Mouse (Mus musculus) urinary bladder, postnatal 4 days (tissue): ENCODE measurements around the gene Urah.

Source experiments
- DNase-seq, 2 experiments: peaks; one replicate each; pipeline ENCODE4 v3.0.0; 2021 to 2022; ENCODE audit warnings: low spot score in 2 of 2

Urah gene

GRCm38 (mm10) chr7:140834968-140835757, at the start of gene Urah:
Gene Urah (plus strand): TSS chr7:140835018.
- peak; percentile 33 to 60 for DNase-seq

GRCm38 (mm10) chr7:140787406-140788052, 47.3 kb upstream of the Urah start, which contains the start of gene Syce1:
Gene Syce1 (minus strand): TSS chr7:140787852.
- DNase-seq: no peak

GRCm38 (mm10) chr7:140788053-140788435, 46.8 kb upstream of the Urah start:
- no peak for DNase-seq

- DNase-seq: no peak
Observed at GRCm38 (mm10) chr7:140793541-140793940, 41.3 kb upstream of the Urah start.

- no peak for DNase-seq
Observed at GRCm38 (mm10) chr7:140797619-140798018, 37.2 kb upstream of the Urah start.

- DNase-seq: no peak
Observed at GRCm38 (mm10) chr7:140798212-140798611, 36.6 kb upstream of the Urah start.

GRCm38 (mm10) chr7:140802629-140803028, 32.2 kb upstream of the Urah start:
- no peak for DNase-seq

- DNase-seq: no peak
Observed at GRCm38 (mm10) chr7:140805704-140806103, 29.1 kb upstream of the Urah start.

GRCm38 (mm10) chr7:140810496-140810895, 24.3 kb upstream of the Urah start:
- no peak for DNase-seq

DNA sequence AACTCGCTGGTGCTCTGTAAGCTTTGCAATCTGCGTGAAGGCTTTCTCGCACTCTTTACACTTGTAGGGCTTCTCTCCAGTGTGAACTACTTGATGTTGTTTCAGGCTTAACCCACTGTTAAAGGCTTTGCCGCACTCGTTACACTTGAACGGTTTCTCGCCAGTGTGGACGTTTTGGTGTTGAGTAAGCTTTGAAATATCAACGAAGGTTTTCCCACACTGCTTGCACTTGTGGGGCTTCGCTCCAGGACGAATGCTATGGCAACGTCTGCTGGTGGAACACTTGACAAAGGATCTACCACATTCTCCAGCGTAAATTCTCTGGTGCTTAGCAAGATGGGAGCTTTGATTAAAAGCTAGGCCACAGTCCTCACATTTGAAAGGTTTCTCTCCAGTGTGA, 23.1 kb upstream of the Urah start:
- DNase-seq: no peak

GRCm38 (mm10) chr7:140812850-140813249, 22.0 kb upstream of the Urah start:
- DNase-seq: no peak

GRCm38 (mm10) chr7:140820173-140820572, 14.6 kb upstream of the Urah start:
- no peak for DNase-seq

- DNase-seq: no peak
Observed at GRCm38 (mm10) chr7:140821305-140821652, 13.5 kb upstream of the Urah start.

DNA sequence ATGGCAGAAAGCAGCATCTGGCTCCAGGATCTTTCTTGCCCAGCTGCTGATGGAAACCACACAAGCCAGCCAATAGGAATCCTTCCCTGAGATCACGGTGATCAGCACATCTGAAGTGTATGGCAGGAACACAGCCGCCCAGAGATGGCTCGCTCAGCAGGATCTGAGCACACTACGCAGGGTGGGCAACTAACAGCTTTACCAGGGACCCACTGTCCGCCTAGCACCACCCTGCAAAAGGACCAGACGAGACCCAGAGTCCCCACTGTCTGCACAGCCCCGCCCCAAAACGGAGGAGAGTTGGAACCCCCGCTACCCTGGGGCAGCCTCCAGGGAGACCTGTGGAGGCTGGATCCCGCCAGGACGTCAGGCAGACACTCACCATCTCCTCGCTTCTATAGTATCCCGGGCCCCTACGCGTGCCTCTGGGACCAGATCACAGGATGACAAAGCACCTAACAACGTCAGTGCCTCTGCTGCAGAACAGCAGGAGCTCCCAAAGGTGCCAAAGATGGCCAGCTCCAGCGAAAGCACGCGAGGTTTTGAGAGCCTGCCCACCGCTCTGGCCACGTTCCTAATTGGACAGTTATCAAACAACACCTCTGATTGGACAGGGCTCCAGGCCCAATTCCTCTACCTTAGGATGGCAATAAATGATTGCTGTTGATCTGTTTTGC, 13.0 kb upstream of the Urah start, which contains the start of gene Zfp941:
Zfp941 (minus strand) TSS at position 526 of the 677 bp plus-strand sequence.
- peak in 1 of 2 experiments; percentile 61 for DNase-seq

DNA sequence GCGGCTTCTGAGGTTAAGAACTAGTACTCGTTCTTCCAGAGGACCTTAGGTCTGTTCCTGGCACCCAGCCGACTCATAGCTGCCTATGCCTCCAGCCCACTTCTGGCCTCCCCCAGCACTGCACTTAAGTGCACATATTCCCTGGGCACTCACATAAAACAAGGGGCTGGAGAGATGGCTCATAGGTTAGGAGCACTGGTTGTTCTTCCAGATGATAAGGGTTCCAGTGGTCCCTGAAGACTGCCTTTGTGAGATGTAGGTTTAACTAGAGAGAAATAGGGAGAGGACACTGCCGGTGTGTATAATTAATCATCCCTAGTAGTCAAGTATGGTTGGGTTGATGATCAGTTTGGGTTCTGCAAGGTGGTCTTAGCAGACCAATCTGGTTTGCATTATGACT, 12.1 kb upstream of the Urah start:
- peak in 1 of 2 experiments; percentile 52 for DNase-seq

DNA sequence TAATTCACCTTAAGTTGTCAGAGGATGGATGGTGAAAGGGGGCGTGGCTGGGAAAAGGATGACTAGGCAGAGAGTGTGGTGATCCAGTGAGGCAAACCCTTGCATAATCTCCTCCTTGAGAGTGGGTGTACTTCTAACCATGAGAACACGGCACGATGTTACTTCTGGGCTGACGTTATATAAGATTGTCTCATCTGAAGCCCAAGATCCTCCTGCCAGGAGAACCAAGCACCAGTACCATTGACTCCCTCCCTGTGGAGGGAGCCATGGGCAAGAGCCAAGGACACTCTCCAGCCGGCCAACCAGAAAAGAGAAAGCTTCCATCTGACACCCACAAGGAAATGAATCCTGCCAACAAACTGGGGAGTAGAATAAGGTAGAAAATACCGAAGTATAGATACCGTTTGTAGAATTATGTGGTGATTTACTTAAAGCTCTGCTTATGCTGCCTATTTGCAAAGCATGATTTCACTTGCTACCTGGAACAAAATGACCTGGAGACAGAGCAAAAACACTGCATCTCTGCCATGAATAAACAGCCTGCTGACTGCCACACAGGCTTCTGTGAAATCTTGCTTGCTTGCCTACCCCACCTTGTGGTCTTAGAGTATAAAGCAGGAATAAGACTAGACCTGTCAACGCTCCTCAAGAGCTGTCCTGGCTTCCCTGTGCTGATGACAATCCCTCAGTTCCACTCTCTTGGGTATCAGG, 6.5 kb upstream of the Urah start:
- DNase-seq: peak in 1 of 2 experiments; percentile 52

DNA sequence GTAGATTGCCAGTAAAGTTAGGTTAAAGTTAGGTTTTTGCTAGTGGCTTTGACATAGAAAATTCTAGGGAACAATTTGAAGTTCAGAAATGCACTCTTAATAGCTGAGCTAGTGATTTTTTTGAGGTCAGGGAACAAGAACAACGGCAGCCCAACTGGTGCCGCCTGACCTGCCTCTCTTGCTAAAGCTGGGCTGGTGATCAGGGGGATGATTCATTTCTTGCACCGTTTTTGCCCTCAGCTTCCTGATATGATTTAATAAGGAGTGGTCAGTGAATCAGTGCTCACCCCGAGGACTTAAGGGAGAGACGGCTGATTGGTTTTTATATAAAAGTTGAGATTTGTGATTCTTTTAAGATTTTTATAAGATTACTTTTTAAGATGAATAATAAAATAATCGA, 3.4 kb upstream of the Urah start:
- DNase-seq: no peak

- peak in 1 of 2 experiments; percentile 32 for DNase-seq
Observed at GRCm38 (mm10) chr7:140833341-140833740, 1.5 kb upstream of the Urah start.

GRCm38 (mm10) chr7:140835758-140836087, 905 bp downstream of the Urah start:
- DNase-seq: no peak

GRCm38 (mm10) chr7:140836243-140837115, 1.7 kb downstream of the Urah start:
- DNase-seq: peak in 1 of 2 experiments; percentile 57

DNA sequence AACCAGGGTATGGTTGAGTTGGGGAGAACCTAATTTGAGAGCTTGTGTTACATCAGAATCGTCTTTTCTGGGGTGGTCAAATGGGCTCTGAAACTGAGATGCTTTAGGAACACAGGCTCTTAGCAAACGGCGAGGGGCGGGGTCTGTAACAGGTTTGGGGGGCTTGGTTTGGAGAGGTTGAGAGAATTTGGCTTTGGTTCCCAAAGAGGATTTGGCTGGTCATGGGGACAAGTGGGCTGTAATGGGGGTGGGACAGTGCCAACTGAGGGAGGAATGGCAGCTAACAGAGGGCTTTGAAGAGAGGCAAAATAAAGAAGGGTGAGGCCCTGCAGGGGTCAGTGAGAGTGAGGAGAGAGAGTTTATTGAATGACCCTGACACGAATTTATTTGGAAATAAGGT, 4.7 kb downstream of the Urah start:
- DNase-seq: peak in 1 of 2 experiments; percentile 56
